Mouse (Mus musculus): ENCODE results near the gene Fubp3.

DNA sequence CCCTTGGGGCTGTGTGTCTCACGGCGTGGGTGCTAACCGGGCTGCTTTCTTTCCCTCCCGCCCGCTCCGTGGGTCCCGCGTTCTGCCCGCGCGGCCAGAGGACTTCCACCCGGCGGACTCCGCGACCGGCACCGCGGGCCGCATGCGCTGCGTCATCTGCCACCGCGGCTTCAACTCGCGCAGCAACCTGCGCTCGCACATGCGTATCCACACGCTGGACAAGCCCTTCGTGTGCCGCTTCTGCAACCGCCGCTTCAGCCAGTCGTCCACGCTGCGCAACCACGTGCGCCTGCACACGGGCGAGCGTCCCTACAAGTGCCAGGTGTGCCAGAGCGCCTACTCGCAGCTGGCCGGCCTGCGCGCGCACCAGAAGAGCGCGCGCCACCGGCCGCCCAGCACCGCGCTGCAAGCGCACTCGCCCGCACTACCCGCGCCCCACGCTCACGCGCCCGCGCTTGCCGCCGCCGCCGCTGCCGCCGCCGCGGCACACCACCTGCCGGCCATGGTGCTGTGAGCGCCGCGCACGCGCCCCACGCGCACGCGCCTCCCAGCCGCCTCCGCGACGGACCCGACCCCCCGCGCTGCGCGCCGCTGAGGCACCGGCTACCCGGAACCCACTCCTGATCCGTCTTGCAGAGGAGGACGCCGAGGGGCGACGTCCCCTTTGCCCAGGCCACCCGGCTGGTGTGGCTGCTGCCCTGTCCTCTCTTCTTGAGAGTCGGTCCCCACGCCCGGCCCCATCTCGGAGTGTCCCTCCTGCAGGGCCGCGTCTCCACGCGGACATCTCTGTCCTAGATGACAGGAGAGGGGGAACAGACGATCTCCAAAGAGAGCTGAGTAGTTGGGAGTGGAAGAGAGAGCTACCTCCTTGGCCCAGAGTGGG, 81.8 kb downstream of the Fubp3 start:
- TF ChIP-seq CTCF (IDR thresholded peaks at IDR 0.05) (no peak), EP300 (IDR thresholded peaks at IDR 0.05) (no peak)
